14 mouse cellular contexts compared by ENCODE assay signal in the genomic region with DNA sequence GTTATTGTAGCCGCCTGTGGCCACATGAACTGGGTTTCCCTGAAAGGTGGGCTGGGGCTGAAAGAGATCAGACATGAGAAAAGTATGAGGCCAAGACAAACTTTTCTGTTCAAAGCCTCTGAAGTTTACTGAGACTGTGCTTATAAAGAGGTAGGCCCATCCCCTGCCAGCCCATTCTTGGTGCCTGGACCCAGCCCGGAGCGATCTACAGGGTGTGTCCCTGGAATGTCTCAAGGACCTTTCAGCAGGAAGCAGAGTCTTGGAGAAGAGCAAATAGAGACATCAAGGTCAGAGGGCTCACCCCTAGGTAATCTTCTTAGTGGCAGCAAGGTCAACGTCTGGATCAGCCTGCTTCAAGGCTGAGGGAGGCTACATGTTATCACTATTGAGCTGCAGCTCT. TPM values are rescaled to one million over a fixed set of nuclear protein-coding genes. Genes with fewer than 3 reads are reported as not detected.
"Had no signal": no experiment of that assay in that cellular context is flagged by ENCODE, and none has a peak within 500 bp of the region (broad histone marks: within the 10 kb centered on the region; RNA-seq: fewer than 3 reads in every experiment).

No protein-coding gene starts in this region.

RNA-seq across cellular contexts. Expression of a gene that starts 3.3 kb away (rescaled TPM):
- total RNA-seq: common myeloid progenitor, adult 5-6 weeks; forebrain, postnatal 0 days; gastrocnemius, adult 18-20 months; gastrocnemius, adult 2 months; gastrocnemius, adult 8-10 months; gastrocnemius, postnatal 10 days; gastrocnemius, postnatal 14 days; gastrocnemius, postnatal 25 days; gastrocnemius, postnatal 36 days; gastrocnemius, postnatal 4 days; granulocyte monocyte progenitor cell, adult 5-6 weeks; heart, adult 18-20 months; heart, adult 2 months; heart, adult 8-10 months had no signal

RNA-seq across cellular contexts. Expression of a gene that starts 38.9 kb away (rescaled TPM):
- total RNA-seq: common myeloid progenitor, adult 5-6 weeks; forebrain, postnatal 0 days; gastrocnemius, adult 18-20 months; gastrocnemius, adult 2 months; gastrocnemius, adult 8-10 months; gastrocnemius, postnatal 10 days; gastrocnemius, postnatal 14 days; gastrocnemius, postnatal 25 days; gastrocnemius, postnatal 36 days; gastrocnemius, postnatal 4 days; granulocyte monocyte progenitor cell, adult 5-6 weeks; heart, adult 18-20 months; heart, adult 2 months; heart, adult 8-10 months had no signal
